Mouse (Mus musculus) kidney, embryonic 15.5 days (tissue): ENCODE results near the gene Gm13271. TPM values are rescaled to one million over a fixed set of nuclear protein-coding genes. Genes with fewer than 3 reads are reported as not detected.
A peak's percentile ranks its signal among the peaks of the same experiment; 100 is the strongest.
"Not testable (repeated sequence)": the region's sequence is repeated elsewhere in the genome, so short reads cannot be mapped to it uniquely, and the experiment has no call there.

Experiments used
- ATAC-seq: fragments of 200-750 bp; cut with Nextera tagmentation; replicated peaks from 2 replicates; pipeline ENCODE4 v1.8.0; 2017; ENCODE audit warnings: moderate TSS enrichment; ENCODE audit not compliant: low FRiP score
- H3K27ac ChIP-seq: fragments of 300-500 bp; sonication (generic); 2 replicates; pipeline ENCODE4 v1.5.1; 2015; ENCODE audit warnings: mild to moderate bottlenecking, inconsistent platforms
- H3K27me3 ChIP-seq: fragments of 300-500 bp; sonication (generic); 2 replicates; pipeline ENCODE4 v1.6.1; 2015; ENCODE audit warnings: inconsistent platforms
- H3K36me3 ChIP-seq: fragments of 300-500 bp; sonication (generic); 2 replicates; pipeline ENCODE4 v1.6.1; 2015; ENCODE audit warnings: inconsistent platforms
- H3K4me1 ChIP-seq: fragments of 300-500 bp; sonication (generic); 2 replicates; pipeline ENCODE4 v1.6.1; 2015; ENCODE audit warnings: inconsistent platforms
- H3K4me2 ChIP-seq: fragments of 300-500 bp; sonication (generic); 2 replicates; pipeline ENCODE4 v1.6.1; 2015; ENCODE audit warnings: moderate library complexity, mild to moderate bottlenecking, inconsistent platforms
- H3K4me3 ChIP-seq: fragments of 300-500 bp; sonication (generic); replicated peaks from 2 replicates; pipeline ENCODE4 v1.5.1; 2015; ENCODE audit warnings: mild to moderate bottlenecking, inconsistent platforms
- H3K9ac ChIP-seq: fragments of 300-500 bp; sonication (generic); 2 replicates; pipeline ENCODE4 v1.6.1; 2015; ENCODE audit warnings: mild to moderate bottlenecking, inconsistent platforms
- H3K9me3 ChIP-seq: fragments of 300-500 bp; sonication (generic); replicated peaks from 2 replicates; pipeline ENCODE4 v1.6.1; 2016; ENCODE audit warnings: inconsistent platforms
- WGBS: fragments of 180-500 bp; shearing (Covaris S2); methylation state at CpG from one replicate; pipeline ENCODE4 v1.1.7; 2015; ENCODE audit warnings: mixed read lengths; 5-methylcytosine and 5-hydroxymethylcytosine counted together
- polyA plus RNA-seq: library from polyadenylated mRNA; unstranded; fragments of >200 nt; fragmentation: Nextera tagmentation; extraction: Ambion mirVana; gene quantifications from 2 replicates; pipeline ENCODE4 v1.2.1, GENCODE M21; 2015

Gm13271 gene
- polyA plus RNA-seq, 1 experiment from 2014 or later = not detected

- Histone ChIP-seq H3K4me3 (no peak overlapping the region), H3K27me3 (0 out of 2 replicates have a peak, but pooled peaks cover 4% of the 10 kb centered on the region), H3K36me3 (no peaks in the 10 kb centered on the region), H3K9ac (no peak overlapping the region), H3K4me2 (no peak overlapping the region), H3K9me3 (no peaks in the 10 kb centered on the region), H3K27ac (no peak overlapping the region), H3K4me1 (no peaks in the 10 kb centered on the region)
- 88% methylated on average over 6 of the region's 6 CpGs for WGBS
- no peak for ATAC-seq
Observed at GRCm38 (mm10) chr4:88739036-88739435, 15.6 kb upstream of the Gm13271 start.

DNA sequence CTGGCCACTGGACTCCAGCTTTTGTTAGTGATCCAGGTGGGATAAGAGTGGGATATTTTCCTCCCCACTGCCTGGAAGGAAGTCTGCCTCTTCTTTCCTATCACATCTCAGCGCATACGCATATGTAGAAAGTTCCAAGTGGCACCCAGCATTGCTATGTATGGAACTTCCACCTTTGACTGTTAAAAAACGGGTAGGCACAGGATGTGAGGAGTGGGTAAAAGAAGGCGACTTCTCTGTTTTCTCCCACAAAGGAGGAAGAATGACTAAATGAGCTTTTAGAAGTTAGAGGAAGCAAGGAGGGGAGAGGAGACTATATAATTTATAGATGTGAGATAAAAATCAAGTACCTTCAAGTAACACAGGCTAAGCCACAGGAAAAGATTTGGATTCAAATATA is 13.2 kb upstream of the Gm13271 start:
- Histone ChIP-seq H3K27ac (no peak overlapping the region), H3K27me3 (0 out of 2 replicates have a peak, but pooled peaks cover 4% of the 10 kb centered on the region), H3K4me3 (no peak overlapping the region), H3K9me3 (no peaks in the 10 kb centered on the region), H3K4me1 (no peaks in the 10 kb centered on the region), H3K9ac (no peak overlapping the region), H3K36me3 (no peaks in the 10 kb centered on the region), H3K4me2 (no peak overlapping the region)
- 81% methylated on average over 4 of the region's 4 CpGs for WGBS
- ATAC-seq = no peak

GRCm38 (mm10) chr4:88742771-88743371 is 11.8 kb upstream of the Gm13271 start:
- H3K36me3 ChIP-seq = no peaks in the 10 kb centered on the region
- ATAC-seq = no peak
- 0 out of 2 replicates have a peak, but pooled peaks cover 2% of the 10 kb centered on the region for H3K27me3 ChIP-seq
- H3K4me2 ChIP-seq = no peak overlapping the region
- H3K9ac ChIP-seq = no peak overlapping the region
- no peak overlapping the region for H3K4me3 ChIP-seq
- H3K27ac ChIP-seq = no peak overlapping the region
- WGBS = 73% methylated on average over 7 of the region's 7 CpGs
- no peaks in the 10 kb centered on the region for H3K9me3 ChIP-seq
- no peaks in the 10 kb centered on the region for H3K4me1 ChIP-seq

DNA sequence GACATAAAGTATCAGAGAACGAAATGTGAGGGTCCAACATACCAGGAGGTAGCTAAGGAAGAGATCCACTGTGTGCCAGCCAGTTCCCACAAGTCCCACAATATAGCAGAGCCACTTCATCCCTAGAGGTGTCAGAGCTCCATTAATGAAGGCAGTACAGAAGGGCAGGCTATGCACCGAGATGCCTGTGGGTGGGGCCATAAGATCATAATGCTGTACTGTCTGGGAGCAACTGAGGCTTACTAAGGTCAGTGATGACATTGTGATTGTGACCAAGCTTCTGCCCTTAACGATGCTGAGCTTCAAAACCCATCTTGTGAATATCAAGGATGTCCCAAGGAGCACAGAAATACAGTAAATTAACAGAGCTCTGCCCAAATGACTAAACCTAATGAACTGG is 10.5 kb upstream of the Gm13271 start:
- Histone ChIP-seq H3K9ac (no peak overlapping the region), H3K36me3 (no peaks in the 10 kb centered on the region), H3K27me3 (no peaks in the 10 kb centered on the region), H3K4me3 (no peak overlapping the region), H3K27ac (no peak overlapping the region), H3K4me1 (no peaks in the 10 kb centered on the region), H3K4me2 (no peak overlapping the region), H3K9me3 (no peaks in the 10 kb centered on the region)
- no peak for ATAC-seq
- WGBS = 66% methylated on average over 3 of the region's 3 CpGs

GRCm38 (mm10) chr4:88749926-88750325 is 4.7 kb upstream of the Gm13271 start:
- no peak for ATAC-seq
- Histone ChIP-seq H3K4me1 (no peaks in the 10 kb centered on the region), H3K9me3 (no peaks in the 10 kb centered on the region), H3K27ac (no peak overlapping the region), H3K36me3 (no peaks in the 10 kb centered on the region), H3K4me2 (no peak overlapping the region), H3K9ac (no peak overlapping the region), H3K4me3 (no peak overlapping the region), H3K27me3 (no peaks in the 10 kb centered on the region)
- 58% methylated on average over 6 of the region's 6 CpGs for WGBS

- not testable (repeated sequence) for H3K36me3 ChIP-seq, H3K4me1 ChIP-seq, ATAC-seq, H3K27me3 ChIP-seq, H3K9me3 ChIP-seq
- Histone ChIP-seq H3K4me2 (peak overlapping the region; percentile 83), H3K9ac (peak overlapping the region; percentile 66), H3K27ac (peak overlapping the region; percentile 97), H3K4me3 (peak overlapping the region; percentile 56)
- WGBS = 8% methylated on average over 29 of the region's 31 CpGs
Observed at GRCm38 (mm10) chr4:88756581-88757513, 2.2 kb downstream of the Gm13271 start.

- H3K9ac ChIP-seq = peak overlapping the region; percentile 66; the same call in 1 of the 2 replicates
- H3K9me3 ChIP-seq, H3K36me3 ChIP-seq, H3K4me1 ChIP-seq, H3K27me3 ChIP-seq: not testable (repeated sequence)
- peak overlapping the region; percentile 56 for H3K4me3 ChIP-seq
- peak; percentile 100 for ATAC-seq
- WGBS = 0% methylated on average over 21 of the region's 21 CpGs
- H3K4me2 ChIP-seq = peak overlapping the region; percentile 83
- H3K27ac ChIP-seq = peak overlapping the region; percentile 97
Observed at GRCm38 (mm10) chr4:88757628-88758031, 3.0 kb downstream of the Gm13271 start.

DNA sequence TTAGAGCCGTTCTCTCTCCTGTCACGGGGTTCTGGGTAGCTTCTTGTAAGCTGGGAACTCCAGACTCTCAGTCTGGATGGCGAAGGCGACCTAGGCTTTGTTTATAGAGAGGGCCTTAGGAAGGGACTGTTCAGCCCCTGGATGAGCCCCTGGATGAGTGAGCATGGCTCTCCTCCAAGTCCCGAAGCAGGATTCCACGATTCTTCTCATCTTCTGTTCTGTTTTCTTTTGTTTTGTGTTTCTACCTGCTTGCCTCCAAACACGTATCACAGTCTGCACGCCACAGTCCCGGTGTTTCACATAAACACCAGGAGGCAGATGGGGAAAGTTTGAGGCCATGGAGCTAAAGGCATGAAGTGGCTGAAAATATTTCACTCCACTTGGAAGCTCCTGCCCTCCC is 4.1 kb downstream of the Gm13271 start:
- not testable (repeated sequence) for ATAC-seq, H3K36me3 ChIP-seq, H3K27me3 ChIP-seq, H3K27ac ChIP-seq, H3K4me2 ChIP-seq, H3K9ac ChIP-seq, H3K9me3 ChIP-seq, H3K4me1 ChIP-seq, H3K4me3 ChIP-seq
- 90% methylated on average over 9 of the region's 9 CpGs for WGBS

DNA sequence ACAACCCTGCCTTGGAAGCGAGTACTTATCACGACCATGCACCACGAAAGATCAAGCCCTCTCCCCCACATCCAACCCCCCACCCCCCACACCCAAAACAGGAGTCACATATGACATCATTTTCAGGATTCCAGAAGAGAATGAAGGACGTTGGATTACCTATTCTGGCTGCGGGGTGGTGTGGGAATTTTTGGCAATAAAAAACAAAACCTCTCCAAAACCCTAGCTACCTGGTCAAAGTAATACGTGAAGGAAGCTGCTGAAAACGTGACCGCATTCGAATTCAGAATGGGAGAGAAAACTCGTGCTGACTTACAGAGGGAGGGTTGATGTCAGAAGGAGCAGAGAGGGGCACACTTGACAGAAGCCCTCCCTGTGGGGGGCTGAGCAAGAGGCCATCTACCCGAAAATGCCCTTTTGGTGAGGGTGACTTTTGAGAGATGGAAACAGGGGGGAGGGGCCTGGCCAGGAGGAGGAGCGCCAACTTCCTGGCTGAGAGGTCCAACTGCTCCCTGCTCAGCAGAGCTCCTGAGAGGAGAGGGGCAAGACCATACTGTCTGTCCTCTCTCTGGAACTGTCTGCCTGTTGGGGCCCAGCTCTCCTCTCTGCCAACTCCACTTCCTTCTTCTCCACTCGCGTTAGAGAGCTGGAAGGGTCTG is 5.1 kb downstream of the Gm13271 start, which contains the start of gene Gm13283:
Gm13283 (plus strand) TSS at position 510 of the 659 bp plus-strand sequence.
- H3K9me3 ChIP-seq, H3K36me3 ChIP-seq, H3K9ac ChIP-seq, H3K27me3 ChIP-seq, ATAC-seq, H3K4me1 ChIP-seq: not testable (repeated sequence)
- Histone ChIP-seq H3K4me3 (peak within 1 kb of the TSS; percentile 34), H3K4me2 (peak within 1 kb of the TSS; percentile 54), H3K27ac (peak within 1 kb of the TSS; percentile 82)
- WGBS = 21% methylated on average over 10 of the region's 14 CpGs

DNA sequence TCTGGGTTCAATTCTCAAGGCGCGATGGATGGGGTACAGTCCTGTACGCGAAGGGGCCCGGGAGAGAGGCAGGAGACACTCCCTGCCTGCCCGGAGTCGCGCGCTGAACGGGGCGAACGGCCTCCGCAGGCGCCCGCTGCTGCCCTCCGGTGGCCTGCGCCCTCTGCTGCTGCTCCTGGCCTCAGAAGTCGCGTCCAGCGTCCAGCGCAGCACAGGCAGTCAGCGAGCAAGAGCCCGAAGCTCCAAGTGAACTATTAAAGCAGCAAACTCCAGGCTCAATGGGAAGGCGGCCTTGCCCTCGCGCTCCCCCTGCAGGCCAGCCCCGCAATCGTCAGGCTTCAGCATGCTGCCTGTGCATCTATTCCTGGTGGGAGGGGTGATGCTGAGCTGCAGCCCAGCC is 5.8 kb downstream of the Gm13271 start:
- not testable (repeated sequence) for H3K9me3 ChIP-seq, ATAC-seq, H3K4me1 ChIP-seq, H3K36me3 ChIP-seq, H3K9ac ChIP-seq, H3K27me3 ChIP-seq
- H3K4me2 ChIP-seq = peak overlapping the region; percentile 54
- H3K27ac ChIP-seq = peak overlapping the region; percentile 82
- peak overlapping the region; percentile 34 for H3K4me3 ChIP-seq
- under 1% methylated on average over 23 of the region's 28 CpGs for WGBS

GRCm38 (mm10) chr4:88761776-88762175 is 7.1 kb downstream of the Gm13271 start:
- not testable (repeated sequence) for H3K9ac ChIP-seq, H3K4me2 ChIP-seq, H3K4me1 ChIP-seq, H3K4me3 ChIP-seq, ATAC-seq, H3K36me3 ChIP-seq, H3K27me3 ChIP-seq, H3K9me3 ChIP-seq, H3K27ac ChIP-seq
- 74% methylated on average over 6 of the region's 8 CpGs for WGBS

- ATAC-seq, H3K27ac ChIP-seq, H3K27me3 ChIP-seq, H3K36me3 ChIP-seq, H3K4me1 ChIP-seq, H3K4me3 ChIP-seq, H3K9ac ChIP-seq, H3K9me3 ChIP-seq: not testable (repeated sequence)
- peak overlapping the region; percentile 53; the same call in 1 of the 2 replicates for H3K4me2 ChIP-seq
- WGBS = 51% methylated on average over 9 of the region's 9 CpGs
Observed at GRCm38 (mm10) chr4:88762341-88762740, 7.7 kb downstream of the Gm13271 start.
